Mouse (Mus musculus): ENCODE results near the gene Sec61a1.

- TF ChIP-seq MXI1 (IDR thresholded peaks at IDR 0.05; ENCODE audit: low read depth, low read length) = no peak
- no peak for TF ChIP-seq NELFE (IDR thresholded peaks at IDR 0.05; ENCODE audit: low read depth, low read length)
- no peak for TF ChIP-seq TCF12 (IDR thresholded peaks at IDR 0.05; ENCODE audit: low read depth, low read length)
- TF ChIP-seq UBTF (IDR thresholded peaks at IDR 0.05; ENCODE audit: borderline replicate concordance, insufficient read depth, low read depth, low read length) = no peak
- TF ChIP-seq CTCF (IDR thresholded peaks at IDR 0.05 in 2 of 3, conservative IDR thresholded peaks at IDR 0.05 in 1 of 3; ENCODE audit: control insufficient read depth in 1 of 3, insufficient read depth in 1 of 3, low read depth in 2 of 3, low read length in 3 of 3, poor library complexity in 1 of 3, severe bottlenecking in 1 of 3) = no peak
- TF ChIP-seq POLR2A (IDR thresholded peaks at IDR 0.05; ENCODE audit: control insufficient read depth in 1 of 2, insufficient read depth in 1 of 2, low read depth in 1 of 2, low read length in 2 of 2, poor library complexity in 1 of 2) = no peak
These were observed 48.0 kb upstream of the Sec61a1 start for GRCm38 (mm10) chr6:88566676-88567075.
